Mouse (Mus musculus): Measurements from ENCODE around the gene Iqschfp. TPM values are rescaled to one million over a fixed set of nuclear protein-coding genes. Genes with fewer than 3 reads are reported as not detected.

Gene Iqschfp
- polyA plus RNA-seq (2012; rRNA removed) = 1.1 and 1.6 TPM in 2 replicates

DNA sequence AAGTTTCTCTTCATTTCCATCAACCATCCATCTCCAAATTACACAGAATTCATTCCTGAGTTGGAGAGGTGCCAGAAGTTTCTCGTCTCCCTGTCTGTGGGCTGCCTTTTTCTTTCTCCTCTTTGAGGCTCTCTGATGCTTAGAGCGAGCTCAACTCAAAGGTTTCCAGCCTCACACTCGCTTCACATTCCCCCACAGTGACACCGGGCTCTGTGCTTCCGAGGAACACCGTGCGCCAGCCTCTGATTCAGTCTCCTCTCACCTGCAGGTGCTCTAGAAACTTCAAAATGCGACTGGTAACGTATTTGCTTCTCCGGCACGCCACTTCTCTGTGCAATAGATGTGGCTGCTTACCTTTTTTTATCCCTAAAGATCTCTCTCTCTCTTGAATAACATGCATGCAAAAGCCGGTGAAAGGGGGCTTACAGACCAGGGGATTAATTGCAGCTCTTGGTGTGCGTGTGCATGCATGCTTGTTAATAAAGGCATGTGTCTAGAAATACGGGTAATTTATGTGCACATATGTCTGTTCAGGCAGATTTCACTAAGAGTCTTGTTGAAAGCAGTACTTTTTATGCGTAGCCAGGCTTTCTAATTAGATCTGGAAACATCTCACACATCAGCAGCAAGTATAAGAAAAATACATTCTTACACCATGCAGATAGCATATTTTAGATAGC lies at the start of gene Iqschfp, which contains the start of gene Iqcj:
TSS of gene Iqschfp (plus strand) at position 207 of the 680 bp plus-strand sequence.
TSS of gene Iqcj (plus strand) at position 195 of the 680 bp plus-strand sequence.
- Histone ChIP-seq H3K27me3 (ENCODE audit: control insufficient read depth, insufficient read depth, low read length) (no peaks in the 10 kb centered on the region), H3K36me3 (ENCODE audit: control insufficient read depth, insufficient read depth, low read length) (no peaks in the 10 kb centered on the region), H3K4me1 (ENCODE audit: control insufficient read depth, insufficient read depth, low read length) (no peaks in the 10 kb centered on the region), H3K27ac (ENCODE audit: control insufficient read depth, insufficient read depth, low read depth, low read length) (no peak within 1 kb of the TSS), H3K4me3 (ENCODE audit: control insufficient read depth, low read depth, low read length) (no peak within 1 kb of the TSS)
- TF ChIP-seq CTCF (IDR thresholded peaks at IDR 0.05; ENCODE audit: control insufficient read depth, insufficient read depth, insufficient replicate concordance, low read depth, low read length) (no peak), POLR2A (IDR thresholded peaks at IDR 0.05; ENCODE audit: control insufficient read depth, low read depth, low read length) (no peak)

DNA sequence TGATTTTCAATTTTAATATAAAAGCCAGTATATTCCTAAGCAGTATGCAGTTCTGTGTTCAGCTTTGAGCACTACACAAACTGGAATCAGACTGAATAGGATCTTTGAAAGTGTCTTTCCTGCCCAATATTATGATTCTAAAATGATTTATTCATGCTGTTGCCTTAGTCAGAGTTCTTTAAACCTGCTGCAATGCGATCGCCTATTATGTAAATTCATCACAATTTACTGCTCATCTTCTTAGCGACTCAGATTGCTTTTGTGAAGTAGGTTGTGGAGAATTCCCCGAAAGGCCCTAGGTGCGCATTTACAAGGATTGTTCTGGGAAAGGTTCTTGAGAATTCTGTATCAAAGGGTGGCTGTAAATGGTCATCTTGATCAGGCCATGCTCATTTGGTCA lies 39.6 kb upstream of the Iqschfp start:
- no peak overlapping the region for H3K27ac ChIP-seq (ENCODE audit: control insufficient read depth, insufficient read depth, low read depth, low read length)
- no peaks in the 10 kb centered on the region for H3K36me3 ChIP-seq (ENCODE audit: control insufficient read depth, insufficient read depth, low read length)
- TF ChIP-seq CTCF (IDR thresholded peaks at IDR 0.05; ENCODE audit: control insufficient read depth, insufficient read depth, insufficient replicate concordance, low read depth, low read length) = no peak
- TF ChIP-seq POLR2A (IDR thresholded peaks at IDR 0.05; ENCODE audit: control insufficient read depth, low read depth, low read length) = no peak
- no peaks in the 10 kb centered on the region for H3K27me3 ChIP-seq (ENCODE audit: control insufficient read depth, insufficient read depth, low read length)
- no peak overlapping the region for H3K4me3 ChIP-seq (ENCODE audit: control insufficient read depth, low read depth, low read length)
- H3K4me1 ChIP-seq (ENCODE audit: control insufficient read depth, insufficient read depth, low read length) = no peaks in the 10 kb centered on the region

DNA sequence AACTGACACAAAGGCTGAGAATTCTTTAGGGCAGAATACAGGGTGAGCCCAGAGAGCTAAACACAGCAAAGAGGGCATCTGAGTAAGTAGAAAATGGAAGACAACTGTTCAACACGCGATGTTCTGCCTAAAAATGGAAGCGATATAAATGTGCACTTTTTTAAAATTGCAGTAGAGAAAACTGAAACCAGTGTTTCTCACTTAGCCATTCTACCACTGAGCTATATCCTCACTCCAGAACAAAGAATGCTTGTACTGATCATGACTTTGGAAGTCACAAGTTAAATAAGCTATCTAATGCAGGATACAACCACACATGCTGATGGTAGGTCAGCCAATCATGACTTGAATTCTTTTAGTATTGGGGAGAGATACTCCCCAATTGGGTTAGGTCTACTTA lies 30.5 kb upstream of the Iqschfp start:
- H3K36me3 ChIP-seq (ENCODE audit: control insufficient read depth, insufficient read depth, low read length) = no peaks in the 10 kb centered on the region
- no peak overlapping the region for H3K27ac ChIP-seq (ENCODE audit: control insufficient read depth, insufficient read depth, low read depth, low read length)
- H3K27me3 ChIP-seq (ENCODE audit: control insufficient read depth, insufficient read depth, low read length) = no peaks in the 10 kb centered on the region
- no peak overlapping the region for H3K4me3 ChIP-seq (ENCODE audit: control insufficient read depth, low read depth, low read length)
- H3K4me1 ChIP-seq (ENCODE audit: control insufficient read depth, insufficient read depth, low read length) = no peaks in the 10 kb centered on the region
- TF ChIP-seq CTCF (IDR thresholded peaks at IDR 0.05; ENCODE audit: control insufficient read depth, insufficient read depth, insufficient replicate concordance, low read depth, low read length) (no peak), POLR2A (IDR thresholded peaks at IDR 0.05; ENCODE audit: control insufficient read depth, low read depth, low read length) (no peak)

DNA sequence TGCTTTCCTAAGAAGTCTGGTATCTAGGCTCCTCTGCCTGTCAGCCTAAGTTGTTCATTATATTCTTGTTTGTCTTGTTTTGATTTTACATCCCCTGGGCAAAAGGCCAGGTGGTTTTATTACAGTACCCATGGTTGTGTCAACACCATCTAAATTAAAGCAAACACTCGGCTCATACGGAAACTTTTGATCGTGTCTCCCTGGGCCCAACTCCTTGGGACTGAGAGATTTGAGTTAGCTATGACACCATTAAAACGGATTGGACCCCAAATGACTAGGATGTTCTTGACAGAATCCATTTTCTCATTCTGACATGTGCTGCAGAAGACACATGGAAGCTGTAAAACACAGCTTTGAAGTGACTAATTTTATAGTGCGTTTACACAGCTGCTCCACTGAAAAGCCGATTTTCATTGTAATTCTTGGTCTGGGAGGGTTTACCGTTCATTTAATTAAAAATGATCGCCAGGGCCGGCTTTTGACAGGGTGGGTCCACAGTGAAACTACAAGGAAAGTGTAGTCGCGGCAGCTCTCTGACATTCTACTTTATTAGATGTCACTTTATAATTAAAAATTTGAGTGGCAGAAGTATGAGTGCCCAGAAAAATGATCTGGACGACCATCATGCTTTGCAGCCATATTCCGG lies 24.5 kb upstream of the Iqschfp start:
- no peak overlapping the region for H3K27ac ChIP-seq (ENCODE audit: control insufficient read depth, insufficient read depth, low read depth, low read length)
- no peaks in the 10 kb centered on the region for H3K27me3 ChIP-seq (ENCODE audit: control insufficient read depth, insufficient read depth, low read length)
- TF ChIP-seq POLR2A (IDR thresholded peaks at IDR 0.05; ENCODE audit: control insufficient read depth, low read depth, low read length) (no peak), CTCF (IDR thresholded peaks at IDR 0.05; ENCODE audit: control insufficient read depth, insufficient read depth, insufficient replicate concordance, low read depth, low read length) (no peak)
- H3K4me3 ChIP-seq (ENCODE audit: control insufficient read depth, low read depth, low read length) = no peak overlapping the region
- H3K36me3 ChIP-seq (ENCODE audit: control insufficient read depth, insufficient read depth, low read length) = no peaks in the 10 kb centered on the region
- H3K4me1 ChIP-seq (ENCODE audit: control insufficient read depth, insufficient read depth, low read length) = no peaks in the 10 kb centered on the region

DNA sequence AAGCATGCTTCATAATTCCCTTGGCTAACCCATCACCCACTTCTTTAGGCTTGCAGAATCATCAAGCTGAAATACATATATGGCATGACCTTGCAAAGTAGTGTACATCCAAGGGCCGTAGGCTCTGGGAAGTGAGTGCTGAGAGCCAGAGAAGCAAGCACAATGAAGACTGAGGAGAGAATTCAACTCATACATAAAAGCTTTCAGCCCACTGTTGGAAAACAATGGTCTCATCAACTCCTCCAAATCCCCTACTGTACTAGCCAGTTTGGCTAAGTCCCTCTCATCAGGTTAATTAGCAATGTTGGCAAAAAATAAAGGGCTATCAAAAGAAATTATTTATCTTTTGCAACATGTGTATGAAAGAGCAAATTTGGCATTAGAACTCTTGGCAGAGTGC lies 22.6 kb upstream of the Iqschfp start:
- H3K27ac ChIP-seq (ENCODE audit: control insufficient read depth, insufficient read depth, low read depth, low read length) = no peak overlapping the region
- no peaks in the 10 kb centered on the region for H3K27me3 ChIP-seq (ENCODE audit: control insufficient read depth, insufficient read depth, low read length)
- TF ChIP-seq CTCF (IDR thresholded peaks at IDR 0.05; ENCODE audit: control insufficient read depth, insufficient read depth, insufficient replicate concordance, low read depth, low read length) (no peak), POLR2A (IDR thresholded peaks at IDR 0.05; ENCODE audit: control insufficient read depth, low read depth, low read length) (no peak)
- no peaks in the 10 kb centered on the region for H3K4me1 ChIP-seq (ENCODE audit: control insufficient read depth, insufficient read depth, low read length)
- no peaks in the 10 kb centered on the region for H3K36me3 ChIP-seq (ENCODE audit: control insufficient read depth, insufficient read depth, low read length)
- no peak overlapping the region for H3K4me3 ChIP-seq (ENCODE audit: control insufficient read depth, low read depth, low read length)

DNA sequence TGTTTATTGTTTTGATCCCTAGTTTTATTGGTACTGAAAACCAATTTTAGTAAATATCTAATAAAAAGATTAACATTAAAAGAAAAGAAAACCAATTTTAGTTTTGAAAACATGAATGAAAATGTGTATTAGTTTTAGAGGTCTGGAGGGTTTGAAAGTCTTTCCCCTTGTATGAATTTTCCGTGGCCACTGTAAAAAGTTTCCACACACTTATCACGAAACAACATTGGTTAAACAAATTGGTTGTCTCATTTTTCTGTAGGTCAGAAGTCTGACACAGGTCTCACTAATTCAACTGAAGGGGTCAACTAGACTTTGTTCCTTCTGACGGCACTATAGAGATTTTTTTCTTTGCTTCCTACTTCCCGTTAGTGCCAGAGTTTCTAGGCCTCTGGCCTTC lies 14.8 kb upstream of the Iqschfp start:
- no peaks in the 10 kb centered on the region for H3K27me3 ChIP-seq (ENCODE audit: control insufficient read depth, insufficient read depth, low read length)
- H3K4me3 ChIP-seq (ENCODE audit: control insufficient read depth, low read depth, low read length) = no peak overlapping the region
- no peaks in the 10 kb centered on the region for H3K36me3 ChIP-seq (ENCODE audit: control insufficient read depth, insufficient read depth, low read length)
- TF ChIP-seq POLR2A (IDR thresholded peaks at IDR 0.05; ENCODE audit: control insufficient read depth, low read depth, low read length) (no peak), CTCF (IDR thresholded peaks at IDR 0.05; ENCODE audit: control insufficient read depth, insufficient read depth, insufficient replicate concordance, low read depth, low read length) (no peak)
- H3K4me1 ChIP-seq (ENCODE audit: control insufficient read depth, insufficient read depth, low read length) = no peaks in the 10 kb centered on the region
- H3K27ac ChIP-seq (ENCODE audit: control insufficient read depth, insufficient read depth, low read depth, low read length) = no peak overlapping the region

DNA sequence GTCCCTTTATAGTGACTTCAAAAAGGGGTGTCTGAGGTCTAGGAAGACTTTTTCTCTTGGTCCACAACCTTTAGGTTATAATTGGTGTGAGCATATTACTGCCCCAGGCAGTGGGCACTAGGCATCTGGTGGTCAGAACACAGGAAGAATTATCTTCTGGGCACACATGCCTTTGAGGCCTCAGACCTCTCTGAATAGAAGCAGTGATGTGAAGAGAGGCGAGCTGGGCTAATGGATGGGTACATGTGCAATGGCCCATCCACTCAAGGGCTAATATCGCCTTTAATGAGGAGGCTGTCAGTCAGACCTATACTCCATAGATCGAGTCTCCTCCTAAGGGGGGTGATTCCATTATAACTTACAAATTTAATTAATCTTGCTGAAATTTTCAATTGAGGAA lies 7.7 kb upstream of the Iqschfp start:
- TF ChIP-seq POLR2A (IDR thresholded peaks at IDR 0.05; ENCODE audit: control insufficient read depth, low read depth, low read length) (no peak), CTCF (IDR thresholded peaks at IDR 0.05; ENCODE audit: control insufficient read depth, insufficient read depth, insufficient replicate concordance, low read depth, low read length) (no peak)
- no peaks in the 10 kb centered on the region for H3K36me3 ChIP-seq (ENCODE audit: control insufficient read depth, insufficient read depth, low read length)
- H3K27ac ChIP-seq (ENCODE audit: control insufficient read depth, insufficient read depth, low read depth, low read length) = no peak overlapping the region
- H3K4me3 ChIP-seq (ENCODE audit: control insufficient read depth, low read depth, low read length) = no peak overlapping the region
- no peaks in the 10 kb centered on the region for H3K27me3 ChIP-seq (ENCODE audit: control insufficient read depth, insufficient read depth, low read length)
- no peaks in the 10 kb centered on the region for H3K4me1 ChIP-seq (ENCODE audit: control insufficient read depth, insufficient read depth, low read length)
